Mouse (Mus musculus) forebrain, embryonic 16.5 days (tissue): ENCODE measurements at regions not wholly inside any gene's neighbourhood (a gene's known extent, or its start where the extent isn't known, plus 50 kb on each side); places are given as distances from the start of the nearest gene placed in this dataset.
A peak's percentile ranks its signal among the peaks of the same experiment; 100 is the strongest.

Source experiments
- ATAC-seq: fragments of 200-750 bp; cut with Nextera tagmentation; 2 replicates; pipeline ENCODE4 v1.8.0; 2017; ENCODE audit warnings: mild to moderate bottlenecking, moderate library complexity
- H3K27ac ChIP-seq: fragments of 300-500 bp; sonication (generic); 2 replicates; pipeline ENCODE4 v1.5.1; 2014; ENCODE audit warnings: low read length, control low read depth
- H3K27me3 ChIP-seq: fragments of 300-500 bp; sonication (generic); replicated peaks from 2 replicates; pipeline ENCODE4 v1.6.1; 2014; ENCODE audit warnings: low read length; ENCODE audit not compliant: control insufficient read depth, insufficient read depth
- H3K36me3 ChIP-seq: fragments of 300-500 bp; sonication (generic); 2 replicates; pipeline ENCODE4 v1.6.1; 2014; ENCODE audit not compliant: control insufficient read depth, insufficient read depth
- H3K4me1 ChIP-seq: fragments of 300-500 bp; sonication (generic); replicated peaks from 2 replicates; pipeline ENCODE4 v1.6.1; 2014; ENCODE audit warnings: low read length; ENCODE audit not compliant: control insufficient read depth, insufficient read depth
- H3K4me2 ChIP-seq: fragments of 300-500 bp; sonication (generic); 2 replicates; pipeline ENCODE4 v1.6.1; 2014; ENCODE audit warnings: mild to moderate bottlenecking, low read length, control low read depth
- H3K4me3 ChIP-seq: fragments of 300-500 bp; sonication (generic); replicated peaks from 2 replicates; pipeline ENCODE4 v1.5.1; 2014; ENCODE audit warnings: mild to moderate bottlenecking, low read length, control low read depth
- H3K9ac ChIP-seq: fragments of 300-500 bp; sonication (generic); replicated peaks from 2 replicates; pipeline ENCODE4 v1.6.1; 2014; ENCODE audit warnings: low read depth, low read length, control low read depth
- H3K9me3 ChIP-seq: fragments of 300-500 bp; sonication (generic); 2 replicates; pipeline ENCODE4 v1.6.1; 2016; ENCODE audit warnings: low read length; ENCODE audit not compliant: control insufficient read depth
- WGBS: fragments of 180-500 bp; shearing (Covaris S2); extraction: QIAGEN DNeasy Blood & Tissue Kit; methylation state at CpG from one replicate; pipeline ENCODE4 v1.1.7; 2014; 5-methylcytosine and 5-hydroxymethylcytosine counted together

DNA sequence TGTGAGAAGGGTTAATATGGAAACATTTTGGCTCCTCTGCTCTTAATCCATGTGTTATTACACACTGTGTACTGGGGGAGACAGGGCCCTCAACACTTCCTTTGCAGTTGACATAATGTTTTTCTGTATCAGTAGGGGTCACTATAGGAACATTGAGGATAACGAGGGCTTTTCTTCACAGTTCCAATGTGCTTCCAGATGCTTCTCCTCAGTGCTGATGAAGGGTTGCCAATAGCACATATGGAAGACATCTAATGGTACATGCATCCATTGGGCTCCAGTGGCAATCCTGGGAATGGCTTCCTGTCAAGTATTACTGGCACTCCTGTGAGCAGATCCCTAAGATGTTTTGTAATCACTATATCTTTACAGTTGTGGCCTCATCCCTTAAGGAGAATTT, 62.1 kb downstream of the Naa11 start:
- H3K36me3 ChIP-seq, result no peaks in the 10 kb centered on the region
- 16% methylated on average over 1 of the region's 1 CpGs for WGBS
- no peak overlapping the region for H3K4me3 ChIP-seq
- H3K9me3 ChIP-seq, result no peaks in the 10 kb centered on the region
- H3K4me2 ChIP-seq, result no peak overlapping the region
- 0 out of 2 replicates have a peak, but pooled peaks cover 2% of the 10 kb centered on the region for H3K4me1 ChIP-seq
- no peaks in the 10 kb centered on the region for H3K27me3 ChIP-seq
- peak; percentile 52 for ATAC-seq
- no peak overlapping the region for H3K9ac ChIP-seq
- H3K27ac ChIP-seq, result no peak overlapping the region

DNA sequence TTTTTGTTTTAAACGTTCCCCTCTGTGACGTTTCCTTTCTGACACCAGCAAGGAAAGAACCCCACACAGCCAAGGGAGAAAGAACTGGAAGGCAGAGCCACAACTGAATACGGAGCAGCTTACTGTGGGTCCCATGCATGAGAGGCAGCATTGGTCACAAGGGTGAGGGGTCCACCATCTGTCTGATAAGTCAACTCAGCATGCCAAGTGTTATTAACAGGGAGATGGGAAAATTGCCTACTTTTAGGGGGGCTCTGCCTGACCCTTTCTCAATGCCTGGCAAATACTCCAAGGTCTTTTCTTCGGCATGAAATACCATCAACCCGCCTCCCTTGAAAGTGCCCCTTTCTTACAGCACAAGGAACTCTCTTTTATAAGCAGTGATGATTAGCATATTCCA, 66.3 kb downstream of the Naa11 start:
- 78% methylated on average over 5 of the region's 5 CpGs for WGBS
- H3K27ac ChIP-seq, result no peak overlapping the region
- H3K9ac ChIP-seq, result no peak overlapping the region
- H3K4me3 ChIP-seq, result no peak overlapping the region
- no peaks in the 10 kb centered on the region for H3K36me3 ChIP-seq
- H3K27me3 ChIP-seq, result no peaks in the 10 kb centered on the region
- ATAC-seq, result no peak
- H3K9me3 ChIP-seq, result no peaks in the 10 kb centered on the region
- H3K4me2 ChIP-seq, result no peak overlapping the region
- no peaks in the 10 kb centered on the region for H3K4me1 ChIP-seq

DNA sequence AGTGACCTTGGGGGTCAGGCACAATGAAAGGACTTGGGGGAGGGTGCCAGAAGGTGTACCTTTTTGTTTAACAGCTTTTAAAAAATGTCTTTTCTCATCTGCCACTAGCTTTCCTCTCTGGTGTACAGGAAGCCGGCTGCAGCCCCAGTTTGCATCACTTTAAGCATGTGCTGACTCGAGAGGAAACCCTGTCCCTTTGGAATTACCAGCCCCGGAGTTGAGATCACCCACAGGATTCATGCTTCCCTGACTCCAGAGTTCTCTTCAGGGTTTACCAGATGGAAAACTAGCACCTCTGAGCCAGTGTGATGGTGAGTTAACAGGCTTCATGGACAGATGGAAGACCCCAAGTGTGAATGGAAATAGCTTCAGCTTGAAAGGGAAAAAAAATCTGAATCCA, 68.3 kb downstream of the Naa11 start:
- no peak overlapping the region for H3K4me3 ChIP-seq
- H3K36me3 ChIP-seq, result no peaks in the 10 kb centered on the region
- 43% methylated on average over 3 of the region's 3 CpGs for WGBS
- no peaks in the 10 kb centered on the region for H3K4me1 ChIP-seq
- H3K4me2 ChIP-seq, result no peak overlapping the region
- H3K27ac ChIP-seq, result no peak overlapping the region
- H3K9ac ChIP-seq, result no peak overlapping the region
- H3K27me3 ChIP-seq, result no peaks in the 10 kb centered on the region
- H3K9me3 ChIP-seq, result no peaks in the 10 kb centered on the region
- ATAC-seq, result no peak

DNA sequence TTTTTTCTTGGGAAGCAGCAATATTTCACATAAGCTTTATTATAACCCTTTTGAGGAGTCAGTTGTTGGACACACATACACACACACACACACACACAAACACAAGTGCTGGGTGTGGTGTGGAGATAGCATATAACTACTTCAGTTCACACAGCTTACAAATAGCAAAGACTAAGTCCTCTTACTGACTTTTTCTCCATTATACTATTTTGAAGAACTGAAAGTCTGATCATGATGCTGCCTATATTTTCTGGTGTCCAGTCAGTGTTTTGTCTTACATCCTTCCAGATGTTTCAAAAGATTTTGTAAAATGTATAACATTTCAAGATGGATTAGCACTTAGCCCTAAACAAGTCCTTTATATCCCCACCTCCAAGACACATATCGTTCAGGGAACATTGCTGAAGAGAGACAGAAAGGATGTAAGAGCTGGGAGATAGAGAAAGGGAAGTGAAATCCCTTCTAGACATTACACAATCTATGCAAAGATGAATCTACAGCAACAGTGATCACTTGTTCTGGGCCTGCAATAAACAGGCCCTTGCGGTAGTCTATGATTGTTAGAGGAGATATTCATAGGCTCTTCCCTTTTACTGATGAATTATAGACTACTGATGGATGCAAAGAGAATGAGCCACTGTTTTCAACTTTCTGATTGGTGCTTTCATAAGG, 72.2 kb downstream of the Naa11 start:
- no peaks in the 10 kb centered on the region for H3K9me3 ChIP-seq

DNA sequence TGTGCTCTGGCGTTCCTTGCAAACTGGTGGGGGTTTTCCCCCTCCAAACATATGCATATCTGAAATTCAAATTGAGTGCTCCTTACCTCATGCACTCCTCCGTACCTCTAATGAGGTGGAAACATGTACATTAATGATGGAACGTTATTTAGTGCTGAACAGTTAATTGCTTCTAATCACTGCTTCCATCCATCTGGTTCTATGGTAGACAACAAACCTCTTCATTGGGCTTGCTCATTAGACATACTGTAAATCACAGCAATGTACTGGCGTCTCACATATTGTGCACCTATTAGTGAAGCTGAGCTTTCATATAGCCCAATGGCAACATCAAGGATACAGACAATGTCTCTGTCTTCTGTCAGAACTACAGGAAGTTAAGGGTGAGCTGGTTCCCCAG, 85.3 kb downstream of the Naa11 start:
- Histone ChIP-seq H3K36me3 (no peaks in the 10 kb centered on the region), H3K27ac (no peak overlapping the region), H3K27me3 (no peaks in the 10 kb centered on the region), H3K9me3 (no peaks in the 10 kb centered on the region), H3K4me2 (no peak overlapping the region), H3K9ac (no peak overlapping the region), H3K4me3 (no peak overlapping the region), H3K4me1 (no peaks in the 10 kb centered on the region; the same call in 1 of the 2 replicates)
- WGBS, result 26% methylated on average over 4 of the region's 4 CpGs
- no peak for ATAC-seq

More for the DNA sequence above, 72.2 kb downstream of the Naa11 start:
- Histone ChIP-seq H3K4me1 (no peaks in the 10 kb centered on the region), H3K9ac (no peak overlapping the region), H3K4me3 (no peak overlapping the region), H3K27ac (no peak overlapping the region), H3K36me3 (no peaks in the 10 kb centered on the region), H3K4me2 (no peak overlapping the region), H3K27me3 (no peaks in the 10 kb centered on the region)
- ATAC-seq, result no peak
- WGBS, result 88% methylated on average over 2 of the region's 2 CpGs

DNA sequence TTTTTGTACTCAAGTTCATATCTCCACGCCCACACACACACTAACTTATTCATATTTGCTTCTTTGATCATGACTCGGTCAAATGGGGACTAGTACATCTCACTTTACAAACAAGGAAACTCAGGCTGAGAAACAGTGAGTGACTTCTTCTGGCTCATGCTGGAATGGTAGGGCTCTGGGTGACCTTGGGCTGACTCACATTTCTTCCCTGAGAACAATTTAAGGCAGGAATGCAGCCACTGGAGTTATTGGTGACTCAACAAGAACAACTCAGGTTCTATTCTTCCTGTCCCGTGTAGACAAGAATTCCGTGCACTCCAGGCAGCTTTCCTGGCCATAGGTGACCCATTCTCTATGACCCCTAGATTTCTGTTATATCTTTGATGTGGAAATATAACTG, 87.3 kb downstream of the Naa11 start:
- H3K9ac ChIP-seq, result no peak overlapping the region
- H3K27me3 ChIP-seq, result no peaks in the 10 kb centered on the region
- no peak overlapping the region for H3K4me3 ChIP-seq
- ATAC-seq, result no peak
- 93% methylated on average over 4 of the region's 4 CpGs for WGBS
- no peaks in the 10 kb centered on the region for H3K9me3 ChIP-seq
- H3K36me3 ChIP-seq, result no peaks in the 10 kb centered on the region
- H3K27ac ChIP-seq, result no peak overlapping the region
- H3K4me2 ChIP-seq, result no peak overlapping the region
- peaks cover 9% of the 10 kb centered on the region for H3K4me1 ChIP-seq

DNA sequence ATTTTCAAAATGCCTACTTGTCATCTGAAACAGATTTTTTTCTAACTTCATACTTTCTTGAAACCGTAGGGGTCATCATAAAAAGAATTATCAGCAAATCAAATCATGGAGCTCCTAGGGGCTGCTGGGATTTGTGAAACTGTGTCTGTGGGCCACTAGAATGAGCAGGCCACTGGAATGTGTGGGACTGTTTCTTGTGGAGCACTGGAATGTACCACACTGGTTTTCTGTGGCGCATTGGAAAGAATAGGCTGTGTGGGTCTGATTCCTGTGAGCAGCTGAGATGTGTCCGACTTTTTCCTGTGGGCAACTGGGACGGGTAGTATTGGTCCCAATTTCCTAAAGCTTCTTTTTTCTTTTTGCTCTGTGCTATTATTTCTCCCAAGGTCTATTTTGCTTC, 90.6 kb downstream of the Naa11 start:
- H3K4me1 ChIP-seq, result peaks cover 9% of the 10 kb centered on the region
- H3K36me3 ChIP-seq, result no peaks in the 10 kb centered on the region
- no peak overlapping the region for H3K4me2 ChIP-seq
- H3K27ac ChIP-seq, result peak overlapping the region; percentile 41; the same call in 1 of the 2 replicates
- no peaks in the 10 kb centered on the region for H3K9me3 ChIP-seq
- no peak overlapping the region for H3K4me3 ChIP-seq
- H3K9ac ChIP-seq, result no peak overlapping the region
- H3K27me3 ChIP-seq, result no peaks in the 10 kb centered on the region
- 59% methylated on average over 4 of the region's 4 CpGs for WGBS
- ATAC-seq, result no peak

DNA sequence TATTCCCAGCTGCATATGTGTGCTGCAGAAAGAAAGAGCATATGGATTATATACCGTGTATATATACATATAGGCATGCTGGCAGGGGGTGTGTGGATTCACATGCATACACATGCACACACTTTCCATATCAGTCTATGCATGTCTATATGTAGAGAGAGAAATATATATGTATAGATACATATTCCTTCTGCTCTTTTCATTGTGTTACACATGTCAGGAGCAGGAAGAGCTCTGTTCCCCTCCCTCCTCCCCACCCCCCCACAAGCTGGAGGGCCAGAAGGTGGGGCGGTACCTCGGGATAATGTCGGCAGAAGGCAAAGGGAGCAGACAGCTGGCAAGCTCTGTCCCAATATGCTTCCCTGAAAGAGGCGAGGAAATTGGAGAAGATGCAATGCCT, 91.3 kb downstream of the Naa11 start:
- no peak overlapping the region for H3K9ac ChIP-seq
- peaks cover 9% of the 10 kb centered on the region for H3K4me1 ChIP-seq
- peak; percentile 94 for ATAC-seq
- no peaks in the 10 kb centered on the region for H3K36me3 ChIP-seq
- H3K27ac ChIP-seq, result 0 out of 2 replicates have a peak overlapping the region, but pooled peaks have one; percentile 1
- H3K27me3 ChIP-seq, result no peaks in the 10 kb centered on the region
- H3K9me3 ChIP-seq, result no peaks in the 10 kb centered on the region
- H3K4me2 ChIP-seq, result no peak overlapping the region
- H3K4me3 ChIP-seq, result no peak overlapping the region
- 47% methylated on average over 5 of the region's 5 CpGs for WGBS

DNA sequence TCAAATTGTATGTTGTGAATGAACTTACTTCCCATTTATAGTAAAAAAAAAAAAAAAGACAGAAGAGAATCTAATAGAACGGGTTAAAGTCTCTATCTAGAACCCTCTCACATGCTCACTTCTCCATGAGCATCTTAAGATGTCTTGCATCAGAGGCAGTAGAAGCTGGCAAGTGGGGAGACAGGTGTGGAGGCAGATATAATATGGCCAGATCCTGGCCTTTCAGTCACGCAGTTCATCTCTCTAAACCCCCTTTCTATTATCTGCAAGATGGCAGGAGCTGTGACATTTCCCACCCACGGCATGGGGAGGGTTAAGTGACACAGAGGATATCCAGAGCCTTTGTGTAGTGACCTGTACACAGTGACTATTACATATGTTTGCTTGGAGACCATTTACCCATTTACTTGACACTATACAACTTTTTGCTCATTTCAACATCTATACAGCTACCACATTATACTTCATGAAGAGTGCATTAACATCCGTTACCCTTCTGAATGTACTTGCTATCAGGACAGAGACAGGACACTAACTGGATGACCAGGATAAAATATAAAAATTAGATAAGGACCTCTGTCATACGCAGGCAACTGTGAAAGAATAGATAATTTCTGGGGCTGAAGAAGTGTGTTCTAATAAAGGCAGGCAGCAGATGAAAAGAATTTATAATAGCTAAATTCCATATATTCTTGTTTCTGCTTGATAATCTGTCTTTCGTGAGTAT, 91.9 kb downstream of the Naa11 start:
- H3K9ac ChIP-seq, result no peak overlapping the region
- H3K27me3 ChIP-seq, result no peaks in the 10 kb centered on the region
- WGBS, result 57% methylated on average over 6 of the region's 6 CpGs
- H3K9me3 ChIP-seq, result no peaks in the 10 kb centered on the region
- no peak for ATAC-seq
- peak overlapping the region; percentile 41; the same call in 1 of the 2 replicates for H3K27ac ChIP-seq
- H3K36me3 ChIP-seq, result no peaks in the 10 kb centered on the region
- H3K4me3 ChIP-seq, result no peak overlapping the region
- H3K4me1 ChIP-seq, result peaks cover 9% of the 10 kb centered on the region
- no peak overlapping the region for H3K4me2 ChIP-seq
